Mouse (Mus musculus) embryo, embryonic 9.5 days (tissue): ENCODE measurements around the gene Gm10720.
"Not testable (repeated sequence)": the region's sequence is repeated elsewhere in the genome, so short reads cannot be mapped to it uniquely, and the experiment has no call there.

Experiments
- DNase-seq: peaks from one replicate; pipeline ENCODE4 v3.0.0-alpha.2; 2017; ENCODE audit errors: extremely low spot score

Gene Gm10720

GRCm38 (mm10) chr9:3015354-3015753 is at the start of gene Gm10720:
Gene Gm10720, plus strand, starts transcription at chr9:3015654.
- DNase-seq = not testable (repeated sequence)

- DNase-seq = peak; percentile 27
Observed at GRCm38 (mm10) chr9:3000445-3000972, 14.9 kb upstream of the Gm10720 start, which contains the start of gene Gm10722. Gene Gm10722, plus strand, starts transcription at chr9:3000922.

- not testable (repeated sequence) for DNase-seq
Observed at GRCm38 (mm10) chr9:3001006-3001405, 14.4 kb upstream of the Gm10720 start.

GRCm38 (mm10) chr9:3001948-3002659 is 13.3 kb upstream of the Gm10720 start:
- peak; percentile 5 for DNase-seq

GRCm38 (mm10) chr9:3002794-3003396 is 12.6 kb upstream of the Gm10720 start, which contains the start of gene Gm11168:
Gene Gm11168, plus strand, starts transcription at chr9:3003346.
- DNase-seq = not testable (repeated sequence)

- DNase-seq = not testable (repeated sequence)
Observed at GRCm38 (mm10) chr9:3006179-3006578, 9.3 kb upstream of the Gm10720 start.

- not testable (repeated sequence) for DNase-seq
Observed at GRCm38 (mm10) chr9:3006636-3007035, 8.8 kb upstream of the Gm10720 start.

GRCm38 (mm10) chr9:3007272-3007671 is 8.2 kb upstream of the Gm10720 start:
- DNase-seq = peak; percentile 9

- not testable (repeated sequence) for DNase-seq
Observed at GRCm38 (mm10) chr9:3009331-3009730, 6.1 kb upstream of the Gm10720 start.

GRCm38 (mm10) chr9:3012054-3012621 is 3.3 kb upstream of the Gm10720 start:
- not testable (repeated sequence) for DNase-seq

- not testable (repeated sequence) for DNase-seq
Observed at GRCm38 (mm10) chr9:3012733-3013279, 2.6 kb upstream of the Gm10720 start, which contains the start of gene Gm10721. Gene Gm10721, plus strand, starts transcription at chr9:3013140.

GRCm38 (mm10) chr9:3015896-3016295 is 442 bp downstream of the Gm10720 start:
- DNase-seq = not testable (repeated sequence)

- DNase-seq = not testable (repeated sequence)
Observed at GRCm38 (mm10) chr9:3017108-3017507, 1.7 kb downstream of the Gm10720 start, which contains the start of gene Gm10719. Gene Gm10719, plus strand, starts transcription at chr9:3017408.

GRCm38 (mm10) chr9:3018944-3019343 is 3.5 kb downstream of the Gm10720 start:
- not testable (repeated sequence) for DNase-seq

GRCm38 (mm10) chr9:3019835-3020727 is 4.6 kb downstream of the Gm10720 start:
- DNase-seq = not testable (repeated sequence)

- not testable (repeated sequence) for DNase-seq
Observed at GRCm38 (mm10) chr9:3022316-3023008, 7.0 kb downstream of the Gm10720 start.

GRCm38 (mm10) chr9:3023312-3023984 is 8.0 kb downstream of the Gm10720 start, which contains the start of gene Gm10718:
Gene Gm10718, plus strand, starts transcription at chr9:3023547.
- DNase-seq = not testable (repeated sequence)

- DNase-seq = not testable (repeated sequence)
Observed at GRCm38 (mm10) chr9:3023985-3024648, 8.7 kb downstream of the Gm10720 start.

- DNase-seq = not testable (repeated sequence)
Observed at GRCm38 (mm10) chr9:3024912-3025467, 9.5 kb downstream of the Gm10720 start, which contains the start of gene Gm10717. Gene Gm10717, plus strand, starts transcription at chr9:3025417.
